Mouse (Mus musculus) neural tube, embryonic 14.5 days (tissue): ENCODE results near the gene Scand1. TPM values are rescaled to one million over a fixed set of nuclear protein-coding genes. Genes with fewer than 3 reads are reported as not detected.
A peak's percentile ranks its signal among the peaks of the same experiment; 100 is the strongest.

Experiments
- ATAC-seq: fragments of 200-750 bp; cut with Nextera tagmentation; 2 replicates; pipeline ENCODE4 v1.8.0; 2017; ENCODE audit warnings: low read depth, mild to moderate bottlenecking, moderate TSS enrichment, moderate library complexity
- H3K27ac ChIP-seq: fragments of 300-500 bp; sonication (generic); 2 replicates; pipeline ENCODE4 v1.5.1; 2014; ENCODE audit warnings: low read depth, mild to moderate bottlenecking, control low read depth, low read length, moderate library complexity, mixed read lengths
- H3K27me3 ChIP-seq: fragments of 300-500 bp; sonication (generic); 2 replicates; pipeline ENCODE4 v1.6.1; 2014; ENCODE audit warnings: low read length; ENCODE audit not compliant: control insufficient read depth, insufficient read depth
- H3K36me3 ChIP-seq: fragments of 300-500 bp; sonication (generic); 2 replicates; pipeline ENCODE4 v1.6.1; 2014; ENCODE audit warnings: low read length, mixed read lengths; ENCODE audit not compliant: control insufficient read depth, insufficient read depth
- H3K4me1 ChIP-seq: fragments of 300-500 bp; sonication (generic); 2 replicates; pipeline ENCODE4 v1.6.1; 2014; ENCODE audit warnings: low read length; ENCODE audit not compliant: control insufficient read depth, insufficient read depth
- H3K4me2 ChIP-seq: fragments of 300-500 bp; sonication (generic); 2 replicates; pipeline ENCODE4 v1.6.1; 2014; ENCODE audit warnings: mild to moderate bottlenecking, low read depth, low read length, control low read depth
- H3K4me3 ChIP-seq: fragments of 300-500 bp; sonication (generic); 2 replicates; pipeline ENCODE4 v1.5.1; 2014; ENCODE audit warnings: low read depth, low read length, control low read depth, mixed read lengths
- H3K9ac ChIP-seq: fragments of 300-500 bp; sonication (generic); replicated peaks from 2 replicates; pipeline ENCODE4 v1.6.1; 2014; ENCODE audit warnings: low read depth, mild to moderate bottlenecking, control low read depth, low read length, mixed read lengths
- H3K9me3 ChIP-seq: fragments of 300-500 bp; sonication (generic); 2 replicates; pipeline ENCODE4 v1.6.1; 2016; ENCODE audit warnings: low read length; ENCODE audit not compliant: control insufficient read depth
- WGBS: fragments of 180-500 bp; shearing (Covaris S2); extraction: QIAGEN DNeasy Blood & Tissue Kit; methylation state at CpG from one replicate; pipeline ENCODE4 v1.1.7; 2014; 5-methylcytosine and 5-hydroxymethylcytosine counted together
- polyA plus RNA-seq: library from polyadenylated mRNA; unstranded; fragments of >200 nt; fragmentation: Nextera tagmentation; extraction: Ambion mirVana; gene quantifications from 2 replicates; pipeline ENCODE4 v1.2.1, GENCODE M21; 2014

Gene Scand1
- polyA plus RNA-seq, 1 experiment from 2014 or later = 98.0 TPM

DNA sequence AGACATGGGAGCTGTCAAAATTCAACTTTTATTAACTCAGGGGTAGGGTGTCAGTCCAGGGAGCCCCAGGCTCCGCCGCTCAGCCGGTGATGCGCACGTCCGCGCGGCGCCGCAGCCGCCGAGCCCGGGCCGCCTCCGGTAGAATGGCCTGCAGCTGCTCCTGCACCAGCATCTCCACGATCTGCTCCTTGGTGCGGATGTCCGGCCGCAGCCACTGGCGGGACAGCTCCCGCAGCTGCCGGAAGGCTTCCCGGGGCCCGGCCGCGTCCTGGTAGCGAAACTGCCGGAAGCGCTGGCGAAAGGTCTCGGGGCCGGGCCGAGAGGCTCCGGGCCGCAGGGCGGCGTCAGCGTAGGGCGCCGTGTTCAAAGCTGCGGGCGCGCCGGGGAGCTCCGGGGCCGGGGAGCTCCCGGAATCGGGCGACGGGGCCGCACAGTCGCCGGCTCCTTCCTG is 638 bp downstream of the Scand1 start:
- peak overlapping the region; percentile 93 for H3K27ac ChIP-seq
- WGBS = under 1% methylated on average over 51 of the region's 53 CpGs
- H3K9ac ChIP-seq = peak overlapping the region; percentile 94
- H3K4me3 ChIP-seq = peak overlapping the region; percentile 96
- peak; percentile 45 for ATAC-seq
- H3K4me2 ChIP-seq = peak overlapping the region; percentile 91
- 0 out of 2 replicates have a peak, but pooled peaks cover 2% of the 10 kb centered on the region for H3K4me1 ChIP-seq
- no peaks in the 10 kb centered on the region for H3K27me3 ChIP-seq
- H3K9me3 ChIP-seq = no peaks in the 10 kb centered on the region
- no peaks in the 10 kb centered on the region for H3K36me3 ChIP-seq

DNA sequence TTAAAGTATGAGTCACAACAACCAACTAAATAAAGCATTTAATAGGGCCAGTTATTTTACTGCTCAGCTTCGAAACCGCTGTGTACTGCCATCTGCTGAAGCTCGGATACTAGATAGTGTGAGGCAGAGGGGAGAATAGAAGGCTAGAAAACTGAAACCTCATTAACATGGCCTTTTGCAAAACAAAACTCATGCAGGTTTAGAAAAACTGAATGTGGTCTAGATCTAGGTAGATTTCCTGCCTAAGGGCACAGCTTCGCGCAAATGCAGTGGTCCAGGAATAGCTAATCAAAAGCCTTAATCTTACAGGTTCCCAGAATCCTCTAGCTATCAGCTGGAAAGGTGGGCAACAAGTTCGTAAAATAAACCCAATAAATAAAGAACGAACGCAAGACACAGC is 1.1 kb downstream of the Scand1 start:
- peak overlapping the region; percentile 91 for H3K4me2 ChIP-seq
- H3K9me3 ChIP-seq = no peaks in the 10 kb centered on the region
- peak overlapping the region; percentile 96 for H3K4me3 ChIP-seq
- WGBS = 19% methylated on average over 8 of the region's 8 CpGs
- 0 out of 2 replicates have a peak, but pooled peaks cover 2% of the 10 kb centered on the region for H3K4me1 ChIP-seq
- no peaks in the 10 kb centered on the region for H3K36me3 ChIP-seq
- H3K27me3 ChIP-seq = no peaks in the 10 kb centered on the region
- peak overlapping the region; percentile 94 for H3K9ac ChIP-seq
- no peak for ATAC-seq
- peak overlapping the region; percentile 93 for H3K27ac ChIP-seq

GRCm38 (mm10) chr2:156310945-156311344 is 1.6 kb downstream of the Scand1 start:
- Histone ChIP-seq H3K27ac (no peak overlapping the region), H3K9me3 (no peaks in the 10 kb centered on the region), H3K27me3 (no peaks in the 10 kb centered on the region), H3K4me3 (peak overlapping the region; percentile 96; the same call in 1 of the 2 replicates), H3K4me2 (peak overlapping the region; percentile 91), H3K9ac (no peak overlapping the region), H3K4me1 (0 out of 2 replicates have a peak, but pooled peaks cover 2% of the 10 kb centered on the region), H3K36me3 (no peaks in the 10 kb centered on the region)
- ATAC-seq = no peak
- WGBS = 93% methylated on average over 5 of the region's 5 CpGs

DNA sequence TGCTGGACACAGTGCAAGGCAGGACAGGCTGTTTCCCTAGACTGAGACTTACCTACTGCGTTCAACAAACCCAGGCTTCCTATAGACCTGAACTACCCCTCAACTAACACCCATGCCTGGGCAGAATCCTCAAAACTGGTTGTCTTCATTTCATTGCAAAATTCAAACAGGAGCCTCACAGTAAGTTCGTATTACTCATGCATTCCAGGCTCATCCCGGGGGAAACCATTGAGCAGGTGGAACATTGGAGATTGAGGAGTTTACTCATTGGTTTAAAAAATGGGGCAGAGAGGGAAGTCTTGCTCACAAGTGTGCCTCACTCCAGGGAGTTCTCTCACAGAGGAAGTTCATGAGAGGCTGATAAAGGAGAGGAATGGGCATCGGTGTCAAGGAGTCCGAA is 2.0 kb downstream of the Scand1 start:
- no peaks in the 10 kb centered on the region for H3K36me3 ChIP-seq
- H3K4me2 ChIP-seq = no peak overlapping the region
- WGBS = 96% methylated on average over 5 of the region's 5 CpGs
- ATAC-seq = no peak
- no peak overlapping the region for H3K27ac ChIP-seq
- H3K4me3 ChIP-seq = no peak overlapping the region
- H3K27me3 ChIP-seq = no peaks in the 10 kb centered on the region
- H3K9ac ChIP-seq = no peak overlapping the region
- H3K4me1 ChIP-seq = 0 out of 2 replicates have a peak, but pooled peaks cover 2% of the 10 kb centered on the region
- no peaks in the 10 kb centered on the region for H3K9me3 ChIP-seq

GRCm38 (mm10) chr2:156309948-156310347 is 2.6 kb downstream of the Scand1 start:
- 0 out of 2 replicates have a peak, but pooled peaks cover 2% of the 10 kb centered on the region for H3K4me1 ChIP-seq
- no peak overlapping the region for H3K9ac ChIP-seq
- no peak overlapping the region for H3K27ac ChIP-seq
- WGBS = 96% methylated on average over 5 of the region's 5 CpGs
- no peaks in the 10 kb centered on the region for H3K27me3 ChIP-seq
- H3K4me3 ChIP-seq = no peak overlapping the region
- H3K36me3 ChIP-seq = peaks cover 3% of the 10 kb centered on the region; the same call in 1 of the 2 replicates
- H3K4me2 ChIP-seq = no peak overlapping the region
- no peaks in the 10 kb centered on the region for H3K9me3 ChIP-seq
- ATAC-seq = no peak

- ATAC-seq = no peak
- WGBS = 65% methylated on average over 5 of the region's 5 CpGs
- Histone ChIP-seq H3K9ac (no peak overlapping the region), H3K4me3 (no peak overlapping the region), H3K27me3 (no peaks in the 10 kb centered on the region), H3K27ac (no peak overlapping the region), H3K4me2 (no peak overlapping the region), H3K9me3 (no peaks in the 10 kb centered on the region), H3K4me1 (0 out of 2 replicates have a peak, but pooled peaks cover 2% of the 10 kb centered on the region), H3K36me3 (peaks cover 16% of the 10 kb centered on the region)
These were observed 5.2 kb downstream of the Scand1 start for GRCm38 (mm10) chr2:156307261-156307660.

DNA sequence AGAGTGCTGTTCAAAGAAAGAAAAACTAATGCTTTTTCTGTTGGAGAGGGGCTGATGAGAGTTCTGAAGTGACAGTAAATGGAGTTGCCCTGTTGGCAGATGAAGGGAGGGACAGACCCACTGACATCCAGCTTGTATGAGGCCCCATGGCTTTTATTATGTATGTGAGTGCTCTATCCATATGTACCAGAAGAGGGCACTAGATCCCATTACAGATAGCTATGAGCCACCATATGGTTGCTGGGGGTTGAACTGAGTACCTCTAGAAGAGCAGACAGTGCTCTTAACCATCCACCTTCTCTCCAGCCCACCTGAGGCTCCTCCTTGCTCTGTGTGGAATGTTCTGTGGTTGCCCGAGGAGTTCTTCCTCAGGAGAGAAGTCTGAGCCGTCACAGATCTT is 6.7 kb downstream of the Scand1 start:
- Histone ChIP-seq H3K4me3 (no peak overlapping the region), H3K4me2 (no peak overlapping the region), H3K36me3 (peaks cover 18% of the 10 kb centered on the region), H3K4me1 (0 out of 2 replicates have a peak, but pooled peaks cover 1% of the 10 kb centered on the region), H3K9ac (no peak overlapping the region), H3K9me3 (no peaks in the 10 kb centered on the region), H3K27me3 (no peaks in the 10 kb centered on the region), H3K27ac (no peak overlapping the region)
- no peak for ATAC-seq
- WGBS = 92% methylated on average over 2 of the region's 2 CpGs

- H3K9ac ChIP-seq = no peak overlapping the region
- no peak overlapping the region for H3K4me3 ChIP-seq
- peaks cover 23% of the 10 kb centered on the region for H3K36me3 ChIP-seq
- no peak for ATAC-seq
- no peaks in the 10 kb centered on the region for H3K9me3 ChIP-seq
- H3K4me1 ChIP-seq = no peaks in the 10 kb centered on the region
- 92% methylated on average over 4 of the region's 4 CpGs for WGBS
- no peaks in the 10 kb centered on the region for H3K27me3 ChIP-seq
- H3K27ac ChIP-seq = no peak overlapping the region
- H3K4me2 ChIP-seq = no peak overlapping the region
These were observed 8.2 kb downstream of the Scand1 start for GRCm38 (mm10) chr2:156304351-156304750.

DNA sequence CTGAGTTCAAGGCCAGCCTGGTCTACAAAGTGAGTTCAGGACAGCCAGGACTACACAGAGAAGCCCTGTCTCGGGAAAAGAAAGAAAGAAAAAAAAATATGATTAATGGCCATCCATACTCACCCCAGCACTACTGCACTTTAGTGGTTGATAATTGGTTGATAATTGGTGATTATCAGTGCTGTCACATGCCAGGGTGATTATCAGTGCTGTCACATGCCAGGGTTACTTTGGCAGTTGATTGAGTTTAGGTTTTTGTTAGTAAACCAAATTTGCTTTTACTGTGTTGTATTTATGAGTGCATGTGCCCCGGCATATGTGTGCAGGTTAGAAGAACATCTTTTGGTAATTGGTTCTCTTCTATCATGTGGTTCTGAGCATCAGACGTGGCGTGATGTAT is 10.4 kb downstream of the Scand1 start:
- Histone ChIP-seq H3K27me3 (no peaks in the 10 kb centered on the region), H3K9me3 (no peaks in the 10 kb centered on the region), H3K4me3 (no peak overlapping the region), H3K4me2 (no peak overlapping the region), H3K4me1 (no peaks in the 10 kb centered on the region), H3K9ac (no peak overlapping the region), H3K27ac (no peak overlapping the region), H3K36me3 (peaks cover 23% of the 10 kb centered on the region)
- ATAC-seq = no peak
- 90% methylated on average over 4 of the region's 4 CpGs for WGBS
